Mouse (Mus musculus): ENCODE data around the gene Txn2. TPM values are rescaled to one million over a fixed set of nuclear protein-coding genes. Genes with fewer than 3 reads are reported as not detected.

The Txn2 gene
- polyA plus RNA-seq, 1 experiment = 420 TPM

DNA sequence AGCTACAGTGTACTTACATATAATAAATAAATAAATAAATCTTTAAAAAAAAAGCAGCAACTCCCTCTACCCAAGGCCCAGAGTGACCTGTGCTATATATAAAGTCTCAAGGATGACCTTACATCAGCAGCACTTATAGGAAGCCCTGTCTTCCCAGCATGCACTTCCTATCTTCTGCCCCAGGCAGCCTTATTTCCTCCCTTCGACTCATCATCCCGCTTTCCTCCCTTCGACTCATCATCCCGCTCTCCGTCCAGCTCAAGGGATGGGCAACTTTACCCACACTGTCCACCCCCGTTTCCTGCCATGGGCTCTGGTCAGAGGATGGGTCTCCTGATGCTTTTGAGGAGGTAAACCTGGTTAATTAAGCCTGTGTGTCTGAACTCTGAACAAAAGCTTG lies 7.2 kb downstream of the Txn2 start:
- TF ChIP-seq GATA1 (IDR thresholded peaks at IDR 0.05; ENCODE audit: low read length) = no peak

- TF ChIP-seq GATA1 (IDR thresholded peaks at IDR 0.05; ENCODE audit: low read length) = no peak
Measured at GRCm38 (mm10) chr15:77920511-77921462, 8.0 kb downstream of the Txn2 start.

DNA sequence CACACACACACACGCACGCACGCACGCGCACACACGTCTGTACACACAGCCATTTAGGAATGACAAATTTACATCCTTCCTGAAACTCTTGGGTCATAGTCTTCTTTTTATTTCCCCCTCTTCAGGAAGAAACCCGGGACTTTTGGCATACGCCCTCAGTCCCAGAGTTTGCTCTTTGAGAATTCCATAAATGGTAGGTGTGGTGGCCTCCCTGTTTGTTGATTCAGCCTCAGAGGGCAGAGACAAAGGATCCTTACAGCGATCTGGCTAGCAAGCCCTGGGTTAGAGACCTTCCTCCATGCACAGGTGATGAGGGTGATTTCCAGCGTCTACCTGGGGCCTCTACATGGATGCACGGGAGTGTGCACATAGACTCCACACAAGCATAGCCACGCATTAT lies 9.4 kb downstream of the Txn2 start:
- TF ChIP-seq GATA1 (IDR thresholded peaks at IDR 0.05; ENCODE audit: low read length) = no peak

DNA sequence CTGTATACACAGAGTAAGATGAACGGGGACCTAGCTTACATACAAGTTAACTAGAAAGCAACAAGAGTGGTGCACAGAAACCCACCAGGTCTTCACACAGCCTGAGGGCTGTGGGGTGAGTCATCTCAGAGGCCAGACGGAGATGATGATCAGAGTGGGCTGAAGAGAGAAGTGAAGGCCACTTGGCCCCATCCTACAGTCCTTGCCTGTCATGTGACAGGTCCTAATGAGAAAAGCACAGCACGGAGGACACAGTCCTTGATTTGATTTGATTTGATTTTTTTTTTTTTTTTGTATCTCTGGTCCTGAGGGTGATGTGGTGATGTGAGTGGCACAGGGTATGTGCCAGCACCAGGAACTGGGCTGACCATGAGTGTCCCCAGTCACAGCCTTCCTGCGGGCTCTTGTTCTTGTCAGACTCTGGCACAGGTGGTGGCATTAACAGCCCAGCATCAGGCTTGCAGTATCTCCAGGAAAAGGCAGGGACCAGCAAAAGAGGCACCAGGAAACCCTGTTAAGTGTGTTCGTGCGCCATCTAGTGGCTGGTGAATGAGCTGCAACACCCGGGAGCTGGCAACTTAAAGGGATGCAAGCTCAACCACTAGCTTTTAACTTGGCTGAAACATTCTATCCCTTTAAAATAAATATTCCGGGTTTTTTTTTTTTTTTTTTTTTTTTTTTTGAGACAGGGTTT lies 11.8 kb downstream of the Txn2 start:
- no peak for TF ChIP-seq GATA1 (IDR thresholded peaks at IDR 0.05; ENCODE audit: low read length)

DNA sequence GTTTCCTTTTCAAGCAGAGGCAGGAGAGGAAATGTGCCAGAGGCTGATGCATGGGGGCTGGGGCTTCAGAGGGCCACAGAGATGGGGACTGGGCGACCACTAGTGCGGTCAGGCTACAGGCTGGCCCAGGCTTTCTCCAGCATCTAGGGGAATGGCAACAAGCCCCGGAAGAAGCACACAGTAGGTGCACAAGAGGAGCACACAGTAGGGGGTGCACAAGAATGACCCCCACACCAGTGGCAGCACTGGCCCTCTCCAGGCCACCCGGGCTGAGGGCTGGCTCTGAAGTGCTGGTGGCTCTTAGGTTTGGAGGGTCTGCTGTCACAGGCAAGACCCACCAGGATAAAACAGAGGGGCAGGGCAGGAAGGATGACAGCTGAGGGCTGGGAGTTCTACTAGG lies 13.5 kb downstream of the Txn2 start:
- no peak for TF ChIP-seq GATA1 (IDR thresholded peaks at IDR 0.05; ENCODE audit: low read length)

DNA sequence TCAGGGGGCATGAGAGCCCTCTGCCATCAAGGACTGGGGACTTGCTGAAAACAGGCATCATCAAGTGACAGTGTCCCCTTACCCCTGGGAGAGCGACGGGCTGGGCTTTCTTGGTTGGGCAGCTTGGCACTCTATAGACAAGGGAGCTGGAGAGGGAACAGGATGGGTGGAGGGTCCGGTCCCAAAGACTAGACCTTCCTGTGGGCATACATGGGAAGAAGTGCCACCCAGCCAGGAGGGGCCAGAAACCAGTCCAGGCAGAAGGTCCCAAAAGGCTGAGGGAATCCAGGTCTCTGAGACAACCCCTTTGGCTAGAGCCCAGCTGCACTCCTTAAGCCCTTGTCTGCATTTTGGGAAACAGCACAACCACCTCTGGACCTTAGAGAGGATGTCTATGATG lies 14.3 kb downstream of the Txn2 start:
- TF ChIP-seq GATA1 (IDR thresholded peaks at IDR 0.05; ENCODE audit: low read length) = no peak

DNA sequence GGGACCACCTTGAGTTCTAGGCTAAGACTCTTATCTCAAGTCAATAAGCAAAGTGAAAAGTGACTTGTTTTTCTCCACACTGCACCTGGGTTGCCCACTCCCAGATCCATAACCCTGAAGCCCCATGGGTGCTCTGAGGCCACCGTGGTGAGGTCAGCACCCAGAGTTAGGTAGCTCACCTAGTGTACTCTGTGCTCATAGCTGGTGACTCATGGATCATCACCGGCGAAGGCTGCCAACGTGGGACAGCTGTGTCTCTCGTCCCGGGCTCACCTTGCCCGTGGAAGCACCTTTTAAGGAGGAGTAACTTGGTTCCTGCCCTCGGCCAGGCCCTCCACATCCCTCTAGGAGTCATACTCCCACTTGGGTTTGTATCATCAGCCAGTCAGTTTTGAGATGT lies 15.8 kb downstream of the Txn2 start:
- TF ChIP-seq GATA1 (IDR thresholded peaks at IDR 0.05; ENCODE audit: low read length) = no peak

DNA sequence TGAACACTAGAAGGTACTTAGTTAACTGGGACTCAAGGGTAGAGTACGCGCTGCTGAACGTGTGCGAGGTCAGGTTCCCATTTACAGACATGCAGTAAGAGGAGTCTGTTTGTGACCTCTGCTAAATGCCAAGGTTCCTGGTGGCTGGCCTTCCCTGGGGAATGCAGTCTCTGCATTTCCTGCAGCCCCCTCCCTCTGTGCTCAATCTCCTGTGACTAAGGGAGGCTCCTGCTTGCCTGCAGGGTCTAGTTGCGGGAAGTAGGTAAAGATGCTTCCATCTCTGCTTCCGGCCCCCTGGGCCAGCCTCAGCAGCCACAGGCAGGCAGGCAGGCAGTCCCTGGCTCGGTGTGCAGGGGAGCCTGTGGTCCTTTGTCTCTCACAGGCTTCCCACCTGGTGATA lies 16.2 kb downstream of the Txn2 start:
- no peak for TF ChIP-seq GATA1 (IDR thresholded peaks at IDR 0.05; ENCODE audit: low read length)

DNA sequence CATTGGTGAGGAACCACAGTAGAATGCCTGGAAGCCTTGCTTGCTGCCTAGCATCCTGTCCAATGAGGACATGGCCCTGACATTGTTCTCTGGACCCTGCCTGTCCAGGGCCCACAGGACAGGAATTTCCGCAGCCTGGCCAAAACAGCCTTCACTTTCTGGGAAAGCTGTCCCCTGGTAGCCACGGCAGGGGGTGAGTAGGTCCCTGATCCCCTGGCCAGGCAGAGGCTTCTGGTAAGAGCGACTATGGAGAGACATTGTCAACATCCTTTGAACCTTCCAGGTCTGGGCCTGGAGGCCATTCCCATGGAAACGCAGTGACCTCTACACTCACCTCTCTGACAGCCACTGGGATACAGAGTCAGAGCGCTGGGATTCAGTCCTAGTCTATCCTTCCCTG lies 16.8 kb downstream of the Txn2 start:
- no peak for TF ChIP-seq GATA1 (IDR thresholded peaks at IDR 0.05; ENCODE audit: low read length)

- TF ChIP-seq GATA1 (IDR thresholded peaks at IDR 0.05; ENCODE audit: low read length) = no peak
Measured at GRCm38 (mm10) chr15:77911065-77911464, 17.7 kb downstream of the Txn2 start.

- TF ChIP-seq GATA1 (IDR thresholded peaks at IDR 0.05; ENCODE audit: low read length) = no peak
Measured at GRCm38 (mm10) chr15:77907646-77908518, 20.9 kb downstream of the Txn2 start.

DNA sequence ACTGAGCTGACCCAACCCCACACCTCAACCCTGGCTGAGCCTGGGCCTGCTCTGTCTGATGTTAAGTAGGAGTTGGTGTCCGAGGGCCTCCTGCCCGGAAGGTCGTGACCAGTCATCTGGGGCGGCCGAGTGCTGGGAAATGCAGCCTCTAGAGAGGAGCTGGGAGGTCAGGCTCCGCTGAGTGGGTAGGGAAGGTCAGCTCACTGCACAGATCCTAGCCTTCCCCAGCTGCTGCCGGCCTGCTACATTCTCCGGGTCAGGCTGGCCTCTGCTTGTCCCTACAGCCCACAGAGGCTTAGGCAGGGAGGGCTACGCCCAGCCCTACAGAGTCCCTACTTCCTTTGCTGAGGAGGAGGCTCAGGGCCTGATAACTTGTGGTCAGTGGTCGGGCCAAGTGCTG lies 22.3 kb downstream of the Txn2 start:
- TF ChIP-seq GATA1 (IDR thresholded peaks at IDR 0.05; ENCODE audit: low read length) = no peak

- no peak for TF ChIP-seq GATA1 (IDR thresholded peaks at IDR 0.05; ENCODE audit: low read length)
Measured at GRCm38 (mm10) chr15:77906081-77906480, 22.7 kb downstream of the Txn2 start.

DNA sequence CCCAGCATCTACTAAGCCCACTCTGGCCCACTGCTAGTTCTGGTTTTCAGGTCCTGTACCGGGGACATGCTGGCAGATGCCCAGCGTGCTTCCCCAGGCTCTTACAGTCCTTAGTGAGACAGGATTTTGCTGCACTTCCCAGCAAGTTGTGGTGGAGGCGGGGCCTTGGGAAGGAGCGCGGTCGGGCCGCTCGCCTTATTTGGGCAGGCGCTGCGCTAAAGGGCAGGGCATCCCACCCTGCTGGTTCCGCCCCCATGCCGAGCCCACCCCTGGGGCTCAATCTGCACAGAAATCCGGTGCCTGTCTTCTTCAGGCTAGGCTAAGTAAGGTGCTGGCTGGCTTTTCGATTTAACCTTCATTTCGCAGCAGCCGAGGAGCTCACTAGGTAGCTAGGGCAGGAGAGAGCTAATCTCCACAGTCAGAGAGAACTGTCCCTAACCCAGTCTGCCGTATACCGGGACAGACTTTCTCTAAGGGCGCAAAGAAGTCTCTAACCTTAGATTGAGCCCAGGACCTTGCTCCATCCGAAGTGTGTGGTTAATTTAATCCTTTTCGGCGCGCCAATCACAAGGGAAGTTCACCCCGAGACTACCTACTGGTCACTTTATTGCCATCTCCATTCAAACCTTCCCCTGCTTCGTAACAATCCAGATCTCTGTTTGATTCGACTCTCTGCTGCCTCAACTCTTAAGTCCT lies 23.4 kb downstream of the Txn2 start:
- TF ChIP-seq GATA1 (IDR thresholded peaks at IDR 0.05; ENCODE audit: low read length) = no peak

DNA sequence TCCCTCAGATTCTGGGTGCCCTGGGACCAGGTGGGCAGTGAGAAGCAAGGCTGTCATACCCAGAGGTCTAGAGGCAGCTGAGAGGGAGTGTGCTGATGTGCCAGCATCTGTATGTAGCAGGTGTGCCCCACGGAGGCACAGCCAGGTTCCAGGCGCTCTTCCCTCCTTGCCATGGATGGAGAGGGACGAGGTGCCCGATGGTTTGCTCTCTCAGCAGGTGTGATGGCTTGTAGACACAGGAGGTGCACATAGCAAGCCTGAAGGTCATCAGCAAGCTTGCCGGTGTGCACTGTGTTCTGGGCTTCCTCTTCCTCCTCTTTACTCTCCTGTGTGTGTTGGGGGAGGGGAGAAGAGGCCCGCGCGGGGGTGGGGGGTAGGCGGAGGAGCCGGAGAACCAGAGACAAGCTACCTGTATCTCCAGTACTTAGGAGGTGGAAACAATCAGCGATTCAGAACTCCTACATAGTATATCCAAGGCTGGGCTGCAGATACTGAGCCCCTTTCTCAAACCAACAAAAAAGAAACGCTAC lies 24.4 kb downstream of the Txn2 start:
- TF ChIP-seq GATA1 (IDR thresholded peaks at IDR 0.05; ENCODE audit: low read length) = no peak

All from G1E-ER4 (cell line).